Mouse (Mus musculus): ENCODE results near the gene Carmil1. TPM values are rescaled to one million over a fixed set of nuclear protein-coding genes. Genes with fewer than 3 reads are reported as not detected.
A peak's percentile ranks its signal among the peaks of the same experiment; 100 is the strongest.

Carmil1 gene
- polyA plus RNA-seq, 1 experiment, result 9.8 TPM

GRCm38 (mm10) chr13:24194018-24194417, 86.6 kb downstream of the Carmil1 start:
- Histone ChIP-seq H3K36me3 (ENCODE audit: control insufficient read depth, insufficient read depth, low read length) (no peaks in the 10 kb centered on the region), H3K4me3 (ENCODE audit: low read depth, low read length) (no peak overlapping the region), H3K27me3 (ENCODE audit: control insufficient read depth, insufficient read depth, low read length) (no peaks in the 10 kb centered on the region), H3K27ac (ENCODE audit: insufficient read depth, low read depth, low read length) (no peak overlapping the region), H3K4me1 (ENCODE audit: control insufficient read depth, insufficient read depth, insufficient read length, low read length) (peaks cover 6% of the 10 kb centered on the region; the same call in 1 of the 2 replicates)
- TF ChIP-seq POLR2A (IDR thresholded peaks at IDR 0.05; ENCODE audit: low read depth, low read length) (no peak), CTCF (IDR thresholded peaks at IDR 0.05; ENCODE audit: extremely low read depth, insufficient read length, insufficient replicate concordance, low read depth, low read length) (peak; percentile 52; the same call in 1 of the 2 replicates)
- 91% methylated on average over 5 of the region's 5 CpGs for WGBS

DNA sequence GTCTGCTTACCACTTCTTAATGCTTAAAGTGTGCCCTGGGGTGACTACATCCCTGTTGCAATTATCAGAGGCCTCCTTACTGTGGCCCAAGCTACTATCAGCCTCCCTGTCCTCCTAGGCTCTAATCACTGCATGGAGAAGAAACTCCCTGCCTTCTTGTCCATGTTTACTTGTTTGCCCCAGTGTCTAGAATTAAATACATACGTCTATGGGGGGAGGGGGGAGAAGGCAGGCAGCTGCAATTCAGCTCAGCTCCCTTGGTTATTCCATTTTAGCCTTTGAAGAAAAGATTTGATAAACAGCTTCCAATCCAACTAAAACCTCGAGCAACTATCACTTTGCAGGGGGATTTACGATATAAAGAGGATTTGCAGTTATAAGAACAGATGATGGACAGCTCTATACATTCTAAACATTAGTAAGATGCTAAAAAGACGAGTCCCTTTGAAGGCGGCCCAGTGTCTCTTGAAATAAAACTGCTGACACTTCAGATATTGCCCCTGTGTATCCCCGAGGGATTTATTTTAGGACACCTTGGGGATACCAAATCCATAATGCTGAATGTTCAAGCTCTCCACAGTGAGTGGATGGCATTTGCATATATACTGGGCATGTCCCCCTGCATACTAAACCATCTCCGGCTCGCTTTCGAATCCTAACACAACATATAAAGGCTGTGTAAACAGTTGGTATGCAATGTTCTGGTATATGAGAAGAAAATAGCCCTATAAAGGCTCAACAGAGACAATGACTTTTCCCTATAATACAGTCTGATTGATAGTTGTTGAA, 89.5 kb downstream of the Carmil1 start:
- 84% methylated on average over 9 of the region's 9 CpGs for WGBS
- Histone ChIP-seq H3K4me3 (ENCODE audit: low read depth, low read length) (no peak overlapping the region), H3K36me3 (ENCODE audit: control insufficient read depth, insufficient read depth, low read length) (no peaks in the 10 kb centered on the region), H3K27ac (ENCODE audit: insufficient read depth, low read depth, low read length) (no peak overlapping the region), H3K4me1 (ENCODE audit: control insufficient read depth, insufficient read depth, insufficient read length, low read length) (no peaks in the 10 kb centered on the region; the same call in 1 of the 2 replicates), H3K27me3 (ENCODE audit: control insufficient read depth, insufficient read depth, low read length) (no peaks in the 10 kb centered on the region)
- TF ChIP-seq CTCF (IDR thresholded peaks at IDR 0.05; ENCODE audit: extremely low read depth, insufficient read length, insufficient replicate concordance, low read depth, low read length), result no peak
- TF ChIP-seq POLR2A (IDR thresholded peaks at IDR 0.05; ENCODE audit: low read depth, low read length), result no peak

DNA sequence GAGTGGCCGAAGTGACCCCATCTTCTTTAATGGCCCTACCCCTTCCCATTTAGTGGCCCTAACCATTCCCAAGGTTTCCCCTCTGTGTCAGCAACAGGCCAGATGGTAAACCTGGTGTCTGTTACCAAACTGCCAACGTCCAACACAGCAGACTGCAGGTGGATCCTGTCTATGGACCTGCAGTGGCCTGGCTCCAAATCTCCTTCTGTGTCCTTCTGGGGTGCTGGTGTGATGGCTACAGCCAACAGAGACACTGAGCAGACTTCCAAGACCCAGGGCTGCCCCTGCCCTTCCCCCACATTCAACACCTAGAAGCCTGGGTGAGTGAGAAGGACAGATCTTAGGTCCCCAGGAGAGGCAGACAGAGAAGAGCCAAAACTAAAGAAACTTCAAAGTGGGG, 93.6 kb downstream of the Carmil1 start:
- H3K27ac ChIP-seq (ENCODE audit: insufficient read depth, low read depth, low read length), result no peak overlapping the region
- no peaks in the 10 kb centered on the region for H3K36me3 ChIP-seq (ENCODE audit: control insufficient read depth, insufficient read depth, low read length)
- H3K27me3 ChIP-seq (ENCODE audit: control insufficient read depth, insufficient read depth, low read length), result no peaks in the 10 kb centered on the region
- TF ChIP-seq POLR2A (IDR thresholded peaks at IDR 0.05; ENCODE audit: low read depth, low read length), result no peak
- TF ChIP-seq CTCF (IDR thresholded peaks at IDR 0.05; ENCODE audit: extremely low read depth, insufficient read length, insufficient replicate concordance, low read depth, low read length), result no peak
- no peak overlapping the region for H3K4me3 ChIP-seq (ENCODE audit: low read depth, low read length)
- no peaks in the 10 kb centered on the region for H3K4me1 ChIP-seq (ENCODE audit: control insufficient read depth, insufficient read depth, insufficient read length, low read length)
- 76% methylated on average over 2 of the region's 2 CpGs for WGBS

DNA sequence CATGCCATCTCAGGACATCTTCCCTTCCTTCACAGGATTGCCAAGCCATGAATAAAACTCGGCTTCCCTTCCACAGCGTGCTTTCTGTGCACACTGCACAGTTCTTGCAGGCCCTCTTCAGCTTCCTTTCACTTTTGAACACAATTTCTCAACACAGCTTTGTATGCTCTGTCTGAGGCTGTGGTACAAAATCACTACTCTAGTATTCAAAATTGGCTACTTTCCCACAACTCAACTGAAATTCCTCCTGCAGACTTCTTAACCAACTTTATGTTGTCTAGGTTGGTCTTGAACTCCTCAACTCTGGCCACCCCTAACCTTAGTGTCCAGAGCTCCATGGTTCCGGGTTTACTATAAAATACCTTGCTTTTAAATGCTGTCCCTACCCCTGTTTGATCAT, 95.0 kb downstream of the Carmil1 start:
- no peaks in the 10 kb centered on the region for H3K27me3 ChIP-seq (ENCODE audit: control insufficient read depth, insufficient read depth, low read length)
- no peaks in the 10 kb centered on the region for H3K4me1 ChIP-seq (ENCODE audit: control insufficient read depth, insufficient read depth, insufficient read length, low read length)
- H3K27ac ChIP-seq (ENCODE audit: insufficient read depth, low read depth, low read length), result no peak overlapping the region
- TF ChIP-seq CTCF (IDR thresholded peaks at IDR 0.05; ENCODE audit: extremely low read depth, insufficient read length, insufficient replicate concordance, low read depth, low read length) (no peak), POLR2A (IDR thresholded peaks at IDR 0.05; ENCODE audit: low read depth, low read length) (no peak)
- 83% methylated on average over 3 of the region's 3 CpGs for WGBS
- no peak overlapping the region for H3K4me3 ChIP-seq (ENCODE audit: low read depth, low read length)
- no peaks in the 10 kb centered on the region for H3K36me3 ChIP-seq (ENCODE audit: control insufficient read depth, insufficient read depth, low read length)

GRCm38 (mm10) chr13:24182878-24183277, 97.7 kb downstream of the Carmil1 start:
- Histone ChIP-seq H3K4me3 (ENCODE audit: low read depth, low read length) (no peak overlapping the region), H3K27me3 (ENCODE audit: control insufficient read depth, insufficient read depth, low read length) (no peaks in the 10 kb centered on the region), H3K36me3 (ENCODE audit: control insufficient read depth, insufficient read depth, low read length) (no peaks in the 10 kb centered on the region), H3K27ac (ENCODE audit: insufficient read depth, low read depth, low read length) (no peak overlapping the region), H3K4me1 (ENCODE audit: control insufficient read depth, insufficient read depth, insufficient read length, low read length) (no peaks in the 10 kb centered on the region)
- WGBS, result 29% methylated on average over 6 of the region's 6 CpGs
- TF ChIP-seq POLR2A (IDR thresholded peaks at IDR 0.05; ENCODE audit: low read depth, low read length), result no peak
- no peak for TF ChIP-seq CTCF (IDR thresholded peaks at IDR 0.05; ENCODE audit: extremely low read depth, insufficient read length, insufficient replicate concordance, low read depth, low read length)

DNA sequence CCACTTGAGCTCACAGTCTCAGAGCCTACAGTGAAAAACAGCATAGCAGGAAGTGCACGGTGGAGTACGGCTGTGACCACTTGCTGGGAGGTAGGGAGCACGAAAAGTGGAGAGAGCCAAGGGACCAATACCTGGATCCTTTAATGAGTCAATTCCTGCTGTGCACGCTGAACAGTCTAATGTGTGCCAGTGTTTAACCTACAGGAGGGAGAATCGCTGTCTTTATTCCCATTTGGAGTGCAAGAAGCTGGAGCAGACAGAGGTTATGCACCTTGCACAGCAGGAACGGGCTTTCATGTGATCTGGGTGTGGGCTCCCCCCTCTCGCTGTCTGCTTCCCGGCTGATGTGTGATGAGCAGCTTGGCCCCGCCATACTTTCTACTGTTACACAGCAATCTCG, 101.1 kb downstream of the Carmil1 start:
- H3K27ac ChIP-seq (ENCODE audit: insufficient read depth, low read depth, low read length), result no peak overlapping the region
- no peaks in the 10 kb centered on the region for H3K36me3 ChIP-seq (ENCODE audit: control insufficient read depth, insufficient read depth, low read length)
- no peaks in the 10 kb centered on the region for H3K27me3 ChIP-seq (ENCODE audit: control insufficient read depth, insufficient read depth, low read length)
- no peak overlapping the region for H3K4me3 ChIP-seq (ENCODE audit: low read depth, low read length)
- no peak for TF ChIP-seq CTCF (IDR thresholded peaks at IDR 0.05; ENCODE audit: extremely low read depth, insufficient read length, insufficient replicate concordance, low read depth, low read length)
- TF ChIP-seq POLR2A (IDR thresholded peaks at IDR 0.05; ENCODE audit: low read depth, low read length), result no peak
- no peaks in the 10 kb centered on the region for H3K4me1 ChIP-seq (ENCODE audit: control insufficient read depth, insufficient read depth, insufficient read length, low read length)
- WGBS, result 86% methylated on average over 10 of the region's 10 CpGs

DNA sequence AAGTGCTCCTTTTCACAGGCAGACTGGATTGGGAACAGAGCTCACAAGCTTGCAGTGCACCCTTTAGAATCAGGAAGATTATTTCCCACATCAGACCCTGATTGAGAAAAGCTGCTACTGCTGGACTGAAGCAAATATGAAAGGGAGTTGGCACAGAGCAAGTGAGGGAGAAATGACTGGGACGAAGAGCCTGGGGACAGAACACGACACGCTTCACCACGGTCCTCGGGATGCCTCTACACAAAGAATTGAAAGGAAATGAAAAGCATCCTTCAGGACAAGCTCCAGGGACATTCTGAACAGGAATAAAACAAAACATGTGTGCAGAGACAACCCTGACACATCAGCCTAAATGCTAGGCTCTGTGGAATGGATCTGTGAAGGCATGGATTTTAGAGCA, 103.0 kb downstream of the Carmil1 start:
- no peak for TF ChIP-seq CTCF (IDR thresholded peaks at IDR 0.05; ENCODE audit: extremely low read depth, insufficient read length, insufficient replicate concordance, low read depth, low read length)
- TF ChIP-seq POLR2A (IDR thresholded peaks at IDR 0.05; ENCODE audit: low read depth, low read length), result no peak
- H3K4me3 ChIP-seq (ENCODE audit: low read depth, low read length), result no peak overlapping the region
- WGBS, result 80% methylated on average over 5 of the region's 5 CpGs

More for the DNA sequence above, 103.0 kb downstream of the Carmil1 start:
- no peaks in the 10 kb centered on the region for H3K4me1 ChIP-seq (ENCODE audit: control insufficient read depth, insufficient read depth, insufficient read length, low read length)
- no peaks in the 10 kb centered on the region for H3K36me3 ChIP-seq (ENCODE audit: control insufficient read depth, insufficient read depth, low read length)
- H3K27ac ChIP-seq (ENCODE audit: insufficient read depth, low read depth, low read length), result no peak overlapping the region
- no peaks in the 10 kb centered on the region for H3K27me3 ChIP-seq (ENCODE audit: control insufficient read depth, insufficient read depth, low read length)
